Mouse (Mus musculus): Measurements from ENCODE around the gene Pbxip1.

GRCm38 (mm10) chr3:89435041-89435440 lies 1.5 kb upstream of the Pbxip1 start:
- TF ChIP-seq ZC3H11A (IDR thresholded peaks at IDR 0.05; ENCODE audit: borderline replicate concordance, low read depth, low read length) = no peak
- no peak for TF ChIP-seq HCFC1 (IDR thresholded peaks at IDR 0.05; ENCODE audit: borderline replicate concordance, insufficient read depth, low read length)
- TF ChIP-seq ZNF384 (IDR thresholded peaks at IDR 0.05; ENCODE audit: low read depth, low read length) = no peak
- TF ChIP-seq CHD2 (IDR thresholded peaks at IDR 0.05; ENCODE audit: low read depth, low read length) = no peak

Data from ES-E14 (cell line).